Mouse (Mus musculus) CH12.LX (cell line): ENCODE data around the gene Bank1.

Source experiments
- BHLHE40 ChIP-seq: IDR thresholded peaks from 2 replicates; pipeline ENCODE4 v1.6.1; 2011; ENCODE audit warnings: mild to moderate bottlenecking, low read depth, low read length, improper control_type of control experiment
- CTCF ChIP-seq, 2 experiments: IDR thresholded peaks in 1 of 2; conservative IDR thresholded peaks in 1 of 2; 2 replicates each; pipeline ENCODE4 v1.5.1; 2011 to 2012; ENCODE audit warnings: low read depth in 2 of 2, low read length in 2 of 2, improper control_type of control experiment in 1 of 2, inconsistent platforms in 1 of 2, mild to moderate bottlenecking in 1 of 2, moderate library complexity in 1 of 2
- GABPA ChIP-seq: IDR thresholded peaks from 2 replicates; pipeline ENCODE4 v1.6.1; 2012; ENCODE audit warnings: low read depth, low read length, improper control_type of control experiment, inconsistent platforms; ENCODE audit not compliant: insufficient replicate concordance
- JUND ChIP-seq: conservative IDR thresholded peaks from 2 replicates; pipeline ENCODE4 v1.6.1; 2011; ENCODE audit warnings: low read depth, low read length, improper control_type of control experiment
- MAZ ChIP-seq: IDR thresholded peaks from 2 replicates; pipeline ENCODE4 v1.6.1; 2012; ENCODE audit warnings: low read depth, mild to moderate bottlenecking, inconsistent platforms, low read length, improper control_type of control experiment, moderate library complexity
- POLR2A ChIP-seq: IDR thresholded peaks from 2 replicates; pipeline ENCODE4 v1.6.1; 2011; ENCODE audit warnings: low read depth, mild to moderate bottlenecking, improper control_type of control experiment, low read length
- USF1 ChIP-seq: IDR thresholded peaks from 2 replicates; pipeline ENCODE4 v1.6.1; 2014; ENCODE audit warnings: low read depth, mild to moderate bottlenecking, inconsistent platforms, low read length, improper control_type of control experiment
- ZNF384 ChIP-seq: IDR thresholded peaks from 2 replicates; pipeline ENCODE4 v1.6.1; 2012; ENCODE audit warnings: low read depth, low read length, improper control_type of control experiment, inconsistent platforms

DNA sequence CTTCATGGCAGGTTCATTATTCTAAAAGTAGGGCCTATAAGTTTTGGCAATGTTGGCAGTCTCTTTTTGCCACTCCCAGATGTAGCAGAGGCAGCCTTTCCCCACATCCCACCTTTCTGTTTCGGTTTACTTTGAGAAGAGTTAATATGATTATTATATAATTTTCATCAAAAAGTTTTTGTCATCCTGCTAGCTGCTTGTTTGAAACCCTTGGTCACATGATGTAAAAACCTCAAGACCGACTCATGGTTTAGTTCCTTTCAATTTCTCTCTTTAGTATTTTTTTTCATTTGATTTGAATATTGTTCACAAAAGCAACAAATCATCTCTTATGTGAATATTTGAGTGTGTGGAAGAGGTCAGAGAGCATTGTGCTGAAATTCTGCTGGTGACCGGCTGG lies 255.5 kb downstream of the Bank1 start:
- TF ChIP-seq USF1 (no peak), CTCF (conservative IDR thresholded peaks at IDR 0.05 in 1 of 2, IDR thresholded peaks at IDR 0.05 in 1 of 2; ENCODE audit: low read depth in 2 of 2, low read length in 2 of 2) (no peak), JUND (no peak), ZNF384 (no peak), POLR2A (no peak), GABPA (no peak), BHLHE40 (no peak), MAZ (no peak)
